Mouse (Mus musculus): ENCODE results near the gene Gstm2. TPM values are rescaled to one million over a fixed set of nuclear protein-coding genes. Genes with fewer than 3 reads are reported as not detected.
"Not testable (repeated sequence)": the region's sequence is repeated elsewhere in the genome, so short reads cannot be mapped to it uniquely, and the experiment has no call there.

Gstm2 gene
- polyA plus RNA-seq, 1 experiment from 2014 or later, result 196 TPM

DNA sequence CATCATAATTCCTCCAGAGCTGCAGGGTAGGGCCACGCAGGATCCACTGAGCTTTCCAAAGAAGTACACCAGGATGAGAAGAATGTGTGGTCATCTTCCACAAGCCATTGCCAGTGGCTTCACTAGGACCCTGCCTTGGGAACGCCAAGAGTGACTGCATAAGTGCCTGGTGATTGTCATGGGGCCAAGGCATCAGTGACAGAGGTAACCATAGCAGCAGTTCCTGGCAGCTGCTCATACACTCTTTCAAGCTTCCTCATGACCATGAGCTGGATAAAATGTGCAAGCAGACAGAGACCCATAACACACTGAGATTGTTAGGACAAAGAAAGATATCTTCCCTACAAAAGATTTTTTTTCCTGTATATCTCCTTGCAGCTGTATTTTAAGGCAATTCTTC is 24.0 kb upstream of the Gstm2 start:
- Histone ChIP-seq H3K27ac (ENCODE audit: low read length) (no peak overlapping the region), H3K9me3 (replicated peaks; ENCODE audit: control insufficient read depth, low read length) (no peaks in the 10 kb centered on the region), H3K4me2 (ENCODE audit: low read depth, low read length) (no peak overlapping the region), H3K9ac (ENCODE audit: low read length) (no peak overlapping the region), H3K27me3 (ENCODE audit: control insufficient read depth, insufficient read depth, low read length) (no peaks in the 10 kb centered on the region), H3K36me3 (ENCODE audit: control insufficient read depth, insufficient read depth, low read length) (no peaks in the 10 kb centered on the region; the same call in 1 of the 2 replicates), H3K4me3 (replicated peaks; ENCODE audit: low read length) (no peak overlapping the region), H3K4me1 (ENCODE audit: control insufficient read depth, insufficient read depth, low read length) (peaks cover 12% of the 10 kb centered on the region)
- ATAC-seq (ENCODE audit: insufficient read depth, low FRiP score), result no peak
- WGBS, result 58% methylated on average over 2 of the region's 2 CpGs

DNA sequence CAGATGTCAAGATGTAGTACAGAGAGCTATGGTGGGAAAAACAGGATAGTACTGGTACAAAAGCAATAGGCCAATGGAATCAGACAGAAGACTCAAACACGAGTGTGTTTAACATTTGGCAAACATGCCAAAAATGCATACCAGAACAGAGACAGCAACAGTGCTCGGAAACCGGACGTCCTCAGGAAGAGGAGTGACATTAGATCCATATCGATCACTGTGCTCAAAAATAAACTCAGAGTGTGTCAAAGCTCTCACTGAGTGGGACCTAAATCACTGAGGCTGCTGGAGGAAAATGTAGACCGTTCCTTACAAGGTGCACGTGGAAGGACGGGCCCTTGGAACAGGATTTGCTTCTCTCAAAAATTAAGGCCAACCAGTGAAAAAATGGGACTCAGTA is 15.8 kb upstream of the Gstm2 start:
- no peak for ATAC-seq (ENCODE audit: insufficient read depth, low FRiP score)
- no peak overlapping the region for H3K27ac ChIP-seq (ENCODE audit: low read length)
- H3K27me3 ChIP-seq (ENCODE audit: control insufficient read depth, insufficient read depth, low read length), result no peaks in the 10 kb centered on the region
- H3K9ac ChIP-seq (ENCODE audit: low read length), result no peak overlapping the region
- H3K4me1 ChIP-seq (ENCODE audit: control insufficient read depth, insufficient read depth, low read length), result no peaks in the 10 kb centered on the region
- 49% methylated on average over 8 of the region's 8 CpGs for WGBS
- no peak overlapping the region for H3K4me3 ChIP-seq (replicated peaks; ENCODE audit: low read length)
- H3K9me3 ChIP-seq (replicated peaks; ENCODE audit: control insufficient read depth, low read length), result no peaks in the 10 kb centered on the region
- no peak overlapping the region for H3K4me2 ChIP-seq (ENCODE audit: low read depth, low read length)
- no peaks in the 10 kb centered on the region for H3K36me3 ChIP-seq (ENCODE audit: control insufficient read depth, insufficient read depth, low read length)

DNA sequence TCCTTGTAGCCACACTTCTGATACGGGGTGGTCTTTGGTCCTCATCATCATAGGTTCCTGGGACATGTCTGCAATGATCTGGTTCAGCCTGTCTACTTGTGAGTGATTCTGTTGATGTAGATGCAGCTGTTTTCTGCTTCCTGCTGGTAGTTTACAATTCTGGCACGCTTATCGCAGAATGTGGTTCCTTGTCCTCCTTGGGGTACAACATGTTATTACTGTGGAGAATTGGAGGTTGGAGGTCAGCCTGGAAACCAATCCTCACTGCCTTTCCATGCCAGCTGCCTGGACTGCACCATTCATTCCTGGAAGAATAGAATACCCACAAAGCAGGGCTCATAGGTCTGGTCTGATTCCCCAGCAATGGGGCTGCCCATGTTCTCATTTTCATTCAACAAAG is 13.2 kb upstream of the Gstm2 start:
- H3K36me3 ChIP-seq (ENCODE audit: control insufficient read depth, insufficient read depth, low read length), result no peaks in the 10 kb centered on the region
- H3K4me1 ChIP-seq (ENCODE audit: control insufficient read depth, insufficient read depth, low read length), result no peaks in the 10 kb centered on the region
- no peak overlapping the region for H3K27ac ChIP-seq (ENCODE audit: low read length)
- H3K9ac ChIP-seq (ENCODE audit: low read length), result no peak overlapping the region
- ATAC-seq (ENCODE audit: insufficient read depth, low FRiP score), result no peak
- H3K27me3 ChIP-seq (ENCODE audit: control insufficient read depth, insufficient read depth, low read length), result no peaks in the 10 kb centered on the region
- 69% methylated on average over 3 of the region's 3 CpGs for whole genome bisulfite sequencing
- no peaks in the 10 kb centered on the region for H3K9me3 ChIP-seq (replicated peaks; ENCODE audit: control insufficient read depth, low read length)
- no peak overlapping the region for H3K4me2 ChIP-seq (ENCODE audit: low read depth, low read length)
- no peak overlapping the region for H3K4me3 ChIP-seq (replicated peaks; ENCODE audit: low read length)

DNA sequence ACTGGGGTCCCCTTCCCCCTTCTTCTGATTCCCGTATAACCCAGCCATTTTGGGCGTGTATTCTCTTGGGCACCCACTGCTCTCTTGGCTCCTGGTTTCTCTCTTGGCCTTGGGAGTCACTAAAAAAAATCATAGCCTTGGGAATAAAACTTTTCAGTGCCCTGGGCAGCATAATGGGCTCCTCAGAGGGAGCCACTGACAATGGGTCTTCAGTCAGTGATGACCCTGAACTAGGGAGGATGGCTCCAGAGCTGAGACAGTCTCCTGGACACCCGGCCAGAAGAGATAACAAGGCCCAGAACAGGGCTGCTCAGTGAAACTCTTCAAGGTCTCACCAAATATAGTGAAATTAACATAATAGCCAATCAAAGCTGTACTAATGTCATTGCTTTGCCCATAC is 12.3 kb upstream of the Gstm2 start:
- Histone ChIP-seq H3K4me3 (replicated peaks; ENCODE audit: low read length) (no peak overlapping the region), H3K36me3 (ENCODE audit: control insufficient read depth, insufficient read depth, low read length) (no peaks in the 10 kb centered on the region), H3K27ac (ENCODE audit: low read length) (no peak overlapping the region), H3K27me3 (ENCODE audit: control insufficient read depth, insufficient read depth, low read length) (no peaks in the 10 kb centered on the region), H3K9me3 (replicated peaks; ENCODE audit: control insufficient read depth, low read length) (no peaks in the 10 kb centered on the region), H3K4me2 (ENCODE audit: low read depth, low read length) (no peak overlapping the region), H3K9ac (ENCODE audit: low read length) (no peak overlapping the region), H3K4me1 (ENCODE audit: control insufficient read depth, insufficient read depth, low read length) (no peaks in the 10 kb centered on the region)
- no peak for ATAC-seq (ENCODE audit: insufficient read depth, low FRiP score)
- WGBS, result 84% methylated on average over 3 of the region's 3 CpGs

DNA sequence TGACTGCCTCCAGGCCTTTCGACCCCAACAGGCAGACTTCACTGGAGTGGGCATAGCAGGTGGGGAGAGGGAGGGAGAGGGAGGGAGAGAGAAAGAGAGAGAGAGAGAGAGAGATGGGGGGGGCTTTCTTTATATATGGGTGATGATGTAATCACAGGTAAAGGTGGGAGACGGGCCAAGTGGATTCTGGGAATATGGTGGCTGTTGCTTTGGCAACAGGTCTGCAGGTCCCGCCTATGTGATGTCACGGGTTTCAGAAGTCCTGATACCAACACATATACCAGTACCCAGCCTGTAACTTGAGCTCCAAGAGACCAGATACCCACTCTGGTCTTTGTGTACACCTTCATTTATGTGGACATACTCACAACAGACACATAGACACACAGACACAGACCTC is 10.3 kb upstream of the Gstm2 start:
- Histone ChIP-seq H3K27me3 (ENCODE audit: control insufficient read depth, insufficient read depth, low read length) (no peaks in the 10 kb centered on the region), H3K9ac (ENCODE audit: low read length) (no peak overlapping the region), H3K4me1 (ENCODE audit: control insufficient read depth, insufficient read depth, low read length) (no peaks in the 10 kb centered on the region), H3K4me3 (replicated peaks; ENCODE audit: low read length) (no peak overlapping the region), H3K27ac (ENCODE audit: low read length) (no peak overlapping the region), H3K4me2 (ENCODE audit: low read depth, low read length) (no peak overlapping the region), H3K9me3 (replicated peaks; ENCODE audit: control insufficient read depth, low read length) (no peaks in the 10 kb centered on the region), H3K36me3 (ENCODE audit: control insufficient read depth, insufficient read depth, low read length) (no peaks in the 10 kb centered on the region)
- no peak for ATAC-seq (ENCODE audit: insufficient read depth, low FRiP score)
- 81% methylated on average over 4 of the region's 4 CpGs for WGBS

DNA sequence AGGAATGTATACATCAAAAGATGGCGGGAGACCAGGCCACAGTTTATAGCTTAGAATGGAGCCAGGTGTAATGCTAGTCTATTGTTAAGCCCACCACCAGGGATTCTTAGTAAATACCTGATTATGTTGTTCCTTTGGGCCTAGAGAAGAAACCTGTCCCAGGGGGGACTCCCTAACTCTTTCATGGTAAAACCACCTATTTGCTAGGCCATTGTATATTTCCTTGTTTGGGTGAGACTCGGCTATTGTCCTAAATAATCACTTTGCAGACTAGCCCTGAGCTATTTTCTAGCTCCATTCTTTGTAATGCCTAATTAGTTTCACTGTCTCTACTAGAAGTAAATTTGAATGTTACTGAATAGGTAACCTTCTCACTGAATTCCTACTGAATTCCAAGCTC is 9.7 kb upstream of the Gstm2 start:
- H3K27ac ChIP-seq (ENCODE audit: low read length); ATAC-seq (ENCODE audit: insufficient read depth, low FRiP score); H3K4me2 ChIP-seq (ENCODE audit: low read depth, low read length); H3K9ac ChIP-seq (ENCODE audit: low read length); H3K9me3 ChIP-seq (replicated peaks; ENCODE audit: control insufficient read depth, low read length); H3K27me3 ChIP-seq (ENCODE audit: control insufficient read depth, insufficient read depth, low read length); H3K36me3 ChIP-seq (ENCODE audit: control insufficient read depth, insufficient read depth, low read length); H3K4me3 ChIP-seq (replicated peaks; ENCODE audit: low read length); H3K4me1 ChIP-seq (ENCODE audit: control insufficient read depth, insufficient read depth, low read length): not testable (repeated sequence)
- 80% methylated on average over 2 of the region's 2 CpGs for WGBS

DNA sequence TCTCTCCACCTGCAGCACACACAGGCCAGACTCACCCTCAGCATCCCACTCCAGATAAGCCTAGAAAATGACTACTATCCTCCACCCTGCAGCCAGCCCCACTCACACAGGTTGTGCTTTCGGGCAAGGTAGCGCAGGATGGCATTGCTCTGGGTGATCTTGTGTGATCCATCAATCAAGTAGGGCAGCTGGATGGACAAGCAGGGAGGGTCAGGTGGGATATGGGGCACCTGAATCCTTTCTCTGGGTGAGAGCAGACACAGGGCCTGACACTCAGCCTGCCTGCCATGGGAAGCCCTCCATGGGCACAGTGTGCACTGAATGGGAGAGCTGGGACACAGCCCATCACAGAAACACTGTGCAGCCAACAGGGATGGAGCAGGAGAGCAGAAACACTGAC is 1.1 kb downstream of the Gstm2 start:
- H3K36me3 ChIP-seq (ENCODE audit: control insufficient read depth, insufficient read depth, low read length); ATAC-seq (ENCODE audit: insufficient read depth, low FRiP score); H3K9me3 ChIP-seq (replicated peaks; ENCODE audit: control insufficient read depth, low read length); H3K9ac ChIP-seq (ENCODE audit: low read length); H3K27me3 ChIP-seq (ENCODE audit: control insufficient read depth, insufficient read depth, low read length): not testable (repeated sequence)
- Histone ChIP-seq H3K27ac (ENCODE audit: low read length) (peak overlapping the region; percentile 70; the same call in 1 of the 2 replicates), H3K4me1 (ENCODE audit: control insufficient read depth, insufficient read depth, low read length) (peaks cover 14% of the 10 kb centered on the region), H3K4me3 (replicated peaks; ENCODE audit: low read length) (peak overlapping the region; percentile 33; the same call in 1 of the 2 replicates), H3K4me2 (ENCODE audit: low read depth, low read length) (peak overlapping the region; percentile 43)
- WGBS, result 96% methylated on average over 2 of the region's 2 CpGs

DNA sequence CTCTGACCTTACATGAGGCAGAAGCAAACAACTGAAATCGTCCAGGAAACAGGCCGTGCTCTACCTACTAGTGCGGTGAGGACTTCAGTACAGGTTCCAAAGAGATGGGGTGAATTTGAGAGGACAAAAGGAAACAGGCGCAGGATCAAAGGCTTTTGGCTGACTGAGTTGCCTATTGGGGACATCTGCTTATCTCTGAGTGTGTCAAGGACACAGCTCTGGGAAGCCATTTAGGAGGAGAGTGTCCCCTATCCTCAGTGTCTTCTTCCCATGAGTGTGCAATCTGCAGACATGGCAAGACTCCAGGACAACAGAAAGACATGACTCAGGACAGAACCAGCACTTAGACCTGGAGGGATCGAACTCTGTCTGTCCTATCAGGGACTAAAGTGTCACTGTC is 1.8 kb downstream of the Gstm2 start:
- no peak for ATAC-seq (ENCODE audit: insufficient read depth, low FRiP score)
- no peaks in the 10 kb centered on the region for H3K9me3 ChIP-seq (replicated peaks; ENCODE audit: control insufficient read depth, low read length)
- no peak overlapping the region for H3K4me3 ChIP-seq (replicated peaks; ENCODE audit: low read length)
- no peaks in the 10 kb centered on the region for H3K36me3 ChIP-seq (ENCODE audit: control insufficient read depth, insufficient read depth, low read length)
- no peak overlapping the region for H3K4me2 ChIP-seq (ENCODE audit: low read depth, low read length)
- H3K27me3 ChIP-seq (ENCODE audit: control insufficient read depth, insufficient read depth, low read length), result no peaks in the 10 kb centered on the region
- WGBS, result 68% methylated on average over 5 of the region's 5 CpGs
- no peak overlapping the region for H3K9ac ChIP-seq (ENCODE audit: low read length)
- H3K27ac ChIP-seq (ENCODE audit: low read length), result no peak overlapping the region
- H3K4me1 ChIP-seq (ENCODE audit: control insufficient read depth, insufficient read depth, low read length), result peaks cover 14% of the 10 kb centered on the region

DNA sequence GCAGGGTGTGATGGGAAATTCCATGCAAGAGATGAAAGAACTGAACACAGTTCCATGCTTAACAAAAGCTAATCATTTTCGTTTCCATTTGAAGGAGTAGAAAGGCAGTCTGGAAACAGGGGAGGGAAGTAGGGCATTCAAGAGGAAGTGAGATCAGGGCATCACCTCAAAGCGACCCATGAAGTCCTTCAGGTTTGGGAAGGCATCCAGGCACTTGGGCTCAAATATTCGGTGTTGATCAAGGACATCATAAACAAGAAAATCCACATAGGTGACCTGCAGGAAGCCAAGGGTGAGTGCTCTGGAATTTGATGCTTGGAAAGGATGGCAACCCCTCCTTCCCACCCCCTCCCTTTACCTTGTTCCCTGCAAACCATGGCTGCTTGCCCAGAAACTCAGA is 2.5 kb downstream of the Gstm2 start:
- no peak overlapping the region for H3K4me2 ChIP-seq (ENCODE audit: low read depth, low read length)
- no peaks in the 10 kb centered on the region for H3K36me3 ChIP-seq (ENCODE audit: control insufficient read depth, insufficient read depth, low read length)
- no peak overlapping the region for H3K27ac ChIP-seq (ENCODE audit: low read length)
- H3K4me1 ChIP-seq (ENCODE audit: control insufficient read depth, insufficient read depth, low read length), result peaks cover 14% of the 10 kb centered on the region
- ATAC-seq (ENCODE audit: insufficient read depth, low FRiP score), result no peak
- H3K9ac ChIP-seq (ENCODE audit: low read length), result no peak overlapping the region
- 63% methylated on average over 3 of the region's 3 CpGs for WGBS
- no peaks in the 10 kb centered on the region for H3K27me3 ChIP-seq (ENCODE audit: control insufficient read depth, insufficient read depth, low read length)
- no peak overlapping the region for H3K4me3 ChIP-seq (replicated peaks; ENCODE audit: low read length)
- H3K9me3 ChIP-seq (replicated peaks; ENCODE audit: control insufficient read depth, low read length), result no peaks in the 10 kb centered on the region

DNA sequence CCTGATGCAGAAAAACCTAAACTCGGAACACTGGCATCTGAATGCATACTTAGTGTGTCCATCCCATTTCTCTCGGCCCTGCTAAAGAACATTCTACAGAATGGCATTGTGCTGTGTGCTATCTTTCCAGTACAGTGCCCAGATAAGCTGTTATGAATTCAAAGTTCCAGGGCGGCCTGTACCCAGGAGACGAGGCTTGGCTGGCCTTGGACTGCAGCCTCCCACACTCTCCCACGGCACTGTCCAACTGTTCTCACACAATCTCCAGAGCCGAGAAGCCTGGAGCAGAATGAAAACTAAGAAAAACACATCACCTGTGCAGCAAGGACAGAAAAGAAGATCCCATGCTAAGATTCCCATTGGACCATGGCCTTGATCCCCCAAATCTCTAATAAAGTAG is 3.5 kb downstream of the Gstm2 start:
- Histone ChIP-seq H3K9me3 (replicated peaks; ENCODE audit: control insufficient read depth, low read length) (no peaks in the 10 kb centered on the region), H3K36me3 (ENCODE audit: control insufficient read depth, insufficient read depth, low read length) (no peaks in the 10 kb centered on the region), H3K4me1 (ENCODE audit: control insufficient read depth, insufficient read depth, low read length) (peaks cover 14% of the 10 kb centered on the region), H3K27ac (ENCODE audit: low read length) (no peak overlapping the region), H3K4me2 (ENCODE audit: low read depth, low read length) (no peak overlapping the region), H3K9ac (ENCODE audit: low read length) (no peak overlapping the region), H3K27me3 (ENCODE audit: control insufficient read depth, insufficient read depth, low read length) (no peaks in the 10 kb centered on the region), H3K4me3 (replicated peaks; ENCODE audit: low read length) (no peak overlapping the region)
- ATAC-seq (ENCODE audit: insufficient read depth, low FRiP score), result no peak
- 75% methylated on average over 6 of the region's 6 CpGs for WGBS

Measured in stomach, embryonic 16.5 days (tissue).